Mouse (Mus musculus): ENCODE measurements around the gene Anxa8.

- 0 out of 2 replicates have a peak, but pooled peaks have one; percentile 41 for TF ChIP-seq CTCF (IDR thresholded peaks at IDR 0.05; ENCODE audit: borderline replicate concordance, control insufficient read depth, extremely low read depth, insufficient read depth, low read length, poor library complexity)
- no peak for TF ChIP-seq POLR2A (IDR thresholded peaks at IDR 0.05; ENCODE audit: control insufficient read depth, extremely low read depth, insufficient read depth, low read length, poor library complexity)
Measured at GRCm38 (mm10) chr14:34106389-34107062, 20.7 kb downstream of the Anxa8 start.
